Mouse (Mus musculus): ENCODE data around the gene Chd1l.

GRCm38 (mm10) chr3:97617899-97618298 is 7.9 kb upstream of the Chd1l start:
- TF ChIP-seq POLR2A (IDR thresholded peaks at IDR 0.05; ENCODE audit: extremely low read depth, insufficient read depth, low read length) = no peak
- TF ChIP-seq CTCF (IDR thresholded peaks at IDR 0.05; ENCODE audit: low read depth, low read length) = no peak

All from liver, adult 2 months (tissue).